Mouse (Mus musculus) hindbrain, embryonic 16.5 days (tissue): ENCODE data around the gene Tmem175. TPM values are rescaled to one million over a fixed set of nuclear protein-coding genes. Genes with fewer than 3 reads are reported as not detected.

Source experiments
- ATAC-seq: fragments of 200-750 bp; cut with Nextera tagmentation; 2 replicates; pipeline ENCODE4 v1.8.0; 2017; ENCODE audit warnings: moderate TSS enrichment, moderate library complexity
- H3K27ac ChIP-seq: fragments of 300-500 bp; sonication (generic); 2 replicates; pipeline ENCODE4 v1.5.1; 2014; ENCODE audit warnings: low read depth, mild to moderate bottlenecking, control low read depth, low read length, moderate library complexity
- H3K27me3 ChIP-seq: fragments of 300-500 bp; sonication (generic); replicated peaks from 2 replicates; pipeline ENCODE4 v1.6.1; 2014; ENCODE audit warnings: low read length; ENCODE audit not compliant: control insufficient read depth, insufficient read depth
- H3K36me3 ChIP-seq: fragments of 300-500 bp; sonication (generic); 2 replicates; pipeline ENCODE4 v1.6.1; 2014; ENCODE audit warnings: mild to moderate bottlenecking, low read length, moderate library complexity, mixed read lengths; ENCODE audit not compliant: control insufficient read depth, insufficient read depth
- H3K4me1 ChIP-seq: fragments of 300-500 bp; sonication (generic); 2 replicates; pipeline ENCODE4 v1.6.1; 2014; ENCODE audit warnings: low read depth, low read length; ENCODE audit not compliant: control insufficient read depth, insufficient read depth
- H3K4me2 ChIP-seq: fragments of 300-500 bp; sonication (generic); 2 replicates; pipeline ENCODE4 v1.6.1; 2014; ENCODE audit warnings: mild to moderate bottlenecking, low read length, control low read depth, moderate library complexity
- H3K4me3 ChIP-seq: fragments of 300-500 bp; sonication (generic); 2 replicates; pipeline ENCODE4 v1.5.1; 2014; ENCODE audit warnings: mild to moderate bottlenecking, low read length, control low read depth, moderate library complexity
- H3K9ac ChIP-seq: fragments of 300-500 bp; sonication (generic); 2 replicates; pipeline ENCODE4 v1.6.1; 2014; ENCODE audit warnings: low read depth, mild to moderate bottlenecking, control low read depth, low read length, moderate library complexity
- H3K9me3 ChIP-seq: fragments of 300-500 bp; sonication (generic); 2 replicates; pipeline ENCODE4 v1.6.1; 2014; ENCODE audit warnings: mild to moderate bottlenecking, low read length, moderate library complexity; ENCODE audit not compliant: control insufficient read depth
- WGBS: fragments of 180-500 bp; shearing (Covaris S2); extraction: QIAGEN DNeasy Blood & Tissue Kit; methylation state at CpG from one replicate; pipeline ENCODE4 v1.1.7; 2014; 5-methylcytosine and 5-hydroxymethylcytosine counted together
- polyA plus RNA-seq: library from polyadenylated mRNA; unstranded; fragments of >200 nt; fragmentation: Nextera tagmentation; extraction: Ambion mirVana; gene quantifications from 2 replicates; pipeline ENCODE4 v1.2.1, GENCODE M21; 2015

Gene Tmem175
- polyA plus RNA-seq, 1 experiment from 2014 or later = 28.6 TPM

DNA sequence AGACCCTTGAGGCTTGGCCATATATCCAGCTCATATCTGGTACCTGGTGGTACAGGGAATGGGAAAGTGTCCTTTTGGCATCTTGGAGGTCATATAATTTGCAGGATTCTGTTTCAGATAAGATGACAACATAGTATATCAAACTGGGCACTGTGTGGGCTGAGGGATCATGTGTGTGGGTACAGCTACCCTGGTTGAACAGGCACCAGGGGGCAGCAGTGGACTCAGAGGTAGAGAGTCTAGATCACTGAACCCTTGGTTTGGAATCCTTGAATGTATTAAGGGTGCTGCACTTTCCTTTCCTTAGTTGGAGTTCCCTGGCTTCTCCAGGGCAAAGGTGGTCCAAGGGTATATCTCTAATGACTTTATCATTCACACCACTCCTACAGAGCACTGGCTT lies 41.2 kb downstream of the Tmem175 start:
- Histone ChIP-seq H3K9ac (no peak overlapping the region), H3K4me3 (no peak overlapping the region), H3K4me2 (no peak overlapping the region), H3K27ac (no peak overlapping the region), H3K9me3 (no peaks in the 10 kb centered on the region), H3K36me3 (peaks cover 22% of the 10 kb centered on the region), H3K27me3 (no peaks in the 10 kb centered on the region), H3K4me1 (peaks cover 13% of the 10 kb centered on the region)
- no peak for ATAC-seq

DNA sequence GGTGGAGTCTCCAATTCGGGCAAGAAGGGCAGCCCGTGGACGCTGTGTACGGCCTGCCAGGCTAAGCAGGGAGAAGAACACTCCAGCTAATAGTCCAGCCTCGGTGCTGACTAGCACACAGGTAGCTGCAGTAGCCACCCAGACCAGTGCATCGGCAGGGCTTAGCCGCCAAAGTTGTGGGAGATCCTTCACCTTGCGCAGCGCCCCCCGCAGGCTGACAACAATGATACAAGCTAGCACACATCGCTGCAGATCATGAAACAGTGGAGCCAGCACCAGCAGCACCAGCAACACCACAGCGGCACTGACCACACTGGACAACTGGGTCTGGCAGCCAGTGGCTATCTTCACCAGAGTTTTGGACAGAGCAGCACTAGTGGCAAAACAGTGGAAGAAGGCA lies 42.2 kb downstream of the Tmem175 start:
- no peak overlapping the region for H3K4me2 ChIP-seq
- no peaks in the 10 kb centered on the region for H3K27me3 ChIP-seq
- peaks cover 16% of the 10 kb centered on the region for H3K4me1 ChIP-seq
- no peak overlapping the region for H3K9ac ChIP-seq
- no peak overlapping the region for H3K27ac ChIP-seq
- 92% methylated on average over 12 of the region's 12 CpGs for WGBS
- no peaks in the 10 kb centered on the region for H3K9me3 ChIP-seq
- ATAC-seq = no peak
- peaks cover 22% of the 10 kb centered on the region for H3K36me3 ChIP-seq
- no peak overlapping the region for H3K4me3 ChIP-seq

- Histone ChIP-seq H3K27me3 (no peaks in the 10 kb centered on the region), H3K4me2 (no peak overlapping the region), H3K9ac (no peak overlapping the region), H3K4me1 (peaks cover 18% of the 10 kb centered on the region), H3K27ac (no peak overlapping the region), H3K4me3 (no peak overlapping the region), H3K36me3 (peaks cover 22% of the 10 kb centered on the region), H3K9me3 (no peaks in the 10 kb centered on the region)
- WGBS = 88% methylated on average over 2 of the region's 2 CpGs
- ATAC-seq = no peak
Measured at GRCm38 (mm10) chr5:108674624-108675023, 45.1 kb downstream of the Tmem175 start.

GRCm38 (mm10) chr5:108675251-108675816 lies 45.8 kb downstream of the Tmem175 start, which contains the start of gene Slc26a1:
Slc26a1 (minus strand) TSS chr5:108675569.
- H3K27ac ChIP-seq = no peak within 1 kb of the TSS
- no peak within 1 kb of the TSS for H3K9ac ChIP-seq
- WGBS = 87% methylated on average over 9 of the region's 9 CpGs
- no peak for ATAC-seq
- peaks cover 22% of the 10 kb centered on the region for H3K36me3 ChIP-seq
- no peaks in the 10 kb centered on the region for H3K9me3 ChIP-seq
- H3K4me1 ChIP-seq = peaks cover 12% of the 10 kb centered on the region
- H3K4me3 ChIP-seq = no peak within 1 kb of the TSS
- H3K4me2 ChIP-seq = no peak within 1 kb of the TSS
- H3K27me3 ChIP-seq = no peaks in the 10 kb centered on the region

DNA sequence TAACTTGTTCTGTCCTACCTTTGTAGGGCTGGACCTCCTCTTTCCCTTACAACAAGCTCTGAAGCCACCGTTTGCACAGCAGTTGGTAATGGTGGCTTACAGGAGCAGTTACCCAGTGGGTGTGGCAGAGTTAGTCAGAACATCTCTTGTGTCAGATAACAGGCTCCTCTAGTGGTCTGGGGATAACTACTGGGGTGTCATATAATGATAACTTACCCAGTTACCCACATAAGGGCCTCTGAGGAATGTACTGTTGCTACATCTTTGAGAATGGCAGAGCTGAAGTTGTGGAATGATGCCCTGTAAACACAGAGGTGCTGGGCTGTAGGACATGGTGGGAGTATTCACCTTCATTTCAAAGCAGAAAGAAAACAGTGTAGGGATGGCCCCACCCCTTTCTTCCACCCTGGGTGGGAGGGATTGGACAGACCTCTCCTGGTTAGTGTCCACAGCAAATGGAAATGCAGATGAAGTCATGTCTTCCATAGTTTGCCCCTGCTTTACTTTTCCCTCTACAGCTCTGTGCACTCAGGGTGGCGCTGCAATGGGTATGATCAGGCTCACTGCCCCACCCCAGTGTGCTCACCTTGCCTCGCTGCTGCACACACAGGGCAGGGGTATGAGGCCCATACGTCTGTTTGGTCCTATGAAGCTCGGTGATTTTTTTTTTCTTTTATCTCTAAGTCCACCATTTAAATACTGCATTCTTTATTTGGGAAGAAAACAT lies 47.4 kb downstream of the Tmem175 start:
- Histone ChIP-seq H3K4me1 (peaks cover 12% of the 10 kb centered on the region), H3K9me3 (no peaks in the 10 kb centered on the region), H3K4me3 (peak overlapping the region; percentile 33), H3K27ac (peak overlapping the region; percentile 87), H3K27me3 (no peaks in the 10 kb centered on the region), H3K4me2 (peak overlapping the region; percentile 57), H3K9ac (peak overlapping the region; percentile 58), H3K36me3 (peaks cover 14% of the 10 kb centered on the region)
- peak; percentile 60 for ATAC-seq
- WGBS = 9% methylated on average over 5 of the region's 5 CpGs

DNA sequence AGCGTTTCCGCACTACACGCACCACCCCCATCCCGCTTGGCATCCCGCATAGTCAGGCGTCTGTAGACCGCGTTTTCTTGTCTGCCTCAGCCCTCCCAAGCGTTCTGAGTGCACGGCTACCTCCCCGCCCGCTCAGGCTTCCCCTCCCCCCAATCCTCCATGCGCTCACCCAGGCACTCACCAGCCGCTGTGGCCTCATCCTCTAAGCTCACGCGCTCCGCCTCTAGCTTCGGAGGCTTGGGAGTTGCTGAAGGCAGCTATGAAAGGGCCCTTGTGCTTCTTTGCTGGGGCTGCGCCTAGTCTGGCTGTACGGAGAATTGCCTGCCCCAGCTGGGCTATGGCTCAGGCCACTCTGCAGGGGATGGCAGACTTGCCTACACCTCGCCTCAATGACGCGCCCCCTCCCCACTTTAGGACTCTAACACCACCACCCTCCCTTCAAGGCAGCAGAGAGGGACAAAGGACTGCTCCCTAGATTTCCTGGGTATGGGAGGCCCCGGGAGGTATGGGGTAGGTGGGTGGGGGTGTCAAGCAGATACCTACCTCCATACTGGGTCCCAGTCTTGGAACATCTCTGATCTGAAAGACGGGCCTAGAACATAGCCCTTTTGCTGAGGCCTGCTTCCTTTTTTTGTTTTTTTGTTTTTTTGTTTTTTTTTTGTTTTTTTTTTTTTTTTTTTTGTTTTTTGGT lies 48.2 kb downstream of the Tmem175 start:
- Histone ChIP-seq H3K9me3 (no peaks in the 10 kb centered on the region), H3K4me1 (peaks cover 12% of the 10 kb centered on the region), H3K9ac (peak overlapping the region; percentile 58), H3K4me3 (peak overlapping the region; percentile 33), H3K27me3 (no peaks in the 10 kb centered on the region), H3K4me2 (peak overlapping the region; percentile 57), H3K27ac (peak overlapping the region; percentile 87), H3K36me3 (peaks cover 6% of the 10 kb centered on the region)
- peak; percentile 92 for ATAC-seq
- 3% methylated on average over 25 of the region's 25 CpGs for WGBS

GRCm38 (mm10) chr5:108678296-108678854 lies 48.8 kb downstream of the Tmem175 start:
- peaks cover 12% of the 10 kb centered on the region for H3K4me1 ChIP-seq
- peaks cover 2% of the 10 kb centered on the region for H3K36me3 ChIP-seq
- 88% methylated on average over 6 of the region's 6 CpGs for WGBS
- H3K27ac ChIP-seq = no peak overlapping the region
- H3K27me3 ChIP-seq = no peaks in the 10 kb centered on the region
- no peak overlapping the region for H3K4me3 ChIP-seq
- H3K9me3 ChIP-seq = no peaks in the 10 kb centered on the region
- no peak overlapping the region for H3K4me2 ChIP-seq
- no peak for ATAC-seq
- H3K9ac ChIP-seq = no peak overlapping the region

- peaks cover 12% of the 10 kb centered on the region for H3K4me1 ChIP-seq
- no peak overlapping the region for H3K9ac ChIP-seq
- no peak overlapping the region for H3K4me3 ChIP-seq
- 59% methylated on average over 3 of the region's 3 CpGs for WGBS
- H3K4me2 ChIP-seq = no peak overlapping the region
- no peaks in the 10 kb centered on the region for H3K36me3 ChIP-seq
- ATAC-seq = no peak
- H3K27me3 ChIP-seq = no peaks in the 10 kb centered on the region
- no peaks in the 10 kb centered on the region for H3K9me3 ChIP-seq
- H3K27ac ChIP-seq = no peak overlapping the region
Measured at GRCm38 (mm10) chr5:108679909-108680308, 50.3 kb downstream of the Tmem175 start.

GRCm38 (mm10) chr5:108680871-108681270 lies 51.3 kb downstream of the Tmem175 start:
- Histone ChIP-seq H3K4me3 (no peak overlapping the region), H3K27me3 (no peaks in the 10 kb centered on the region), H3K36me3 (no peaks in the 10 kb centered on the region), H3K4me1 (peaks cover 12% of the 10 kb centered on the region), H3K9me3 (no peaks in the 10 kb centered on the region), H3K9ac (no peak overlapping the region), H3K4me2 (no peak overlapping the region), H3K27ac (no peak overlapping the region)
- no peak for ATAC-seq
- WGBS = 93% methylated on average over 6 of the region's 6 CpGs
